Mouse (Mus musculus) CD8-positive naive resting alpha-beta T cell, adult 2 months (primary cell): ENCODE measurements around the gene Ahrr.

ENCODE experiments used
- DNase-seq, 2 experiments: peaks; one replicate each; pipeline ENCODE4 v3.0.0; 2022; ENCODE audit warnings: low read depth in 2 of 2, low spot score in 2 of 2

Gene Ahrr

DNA sequence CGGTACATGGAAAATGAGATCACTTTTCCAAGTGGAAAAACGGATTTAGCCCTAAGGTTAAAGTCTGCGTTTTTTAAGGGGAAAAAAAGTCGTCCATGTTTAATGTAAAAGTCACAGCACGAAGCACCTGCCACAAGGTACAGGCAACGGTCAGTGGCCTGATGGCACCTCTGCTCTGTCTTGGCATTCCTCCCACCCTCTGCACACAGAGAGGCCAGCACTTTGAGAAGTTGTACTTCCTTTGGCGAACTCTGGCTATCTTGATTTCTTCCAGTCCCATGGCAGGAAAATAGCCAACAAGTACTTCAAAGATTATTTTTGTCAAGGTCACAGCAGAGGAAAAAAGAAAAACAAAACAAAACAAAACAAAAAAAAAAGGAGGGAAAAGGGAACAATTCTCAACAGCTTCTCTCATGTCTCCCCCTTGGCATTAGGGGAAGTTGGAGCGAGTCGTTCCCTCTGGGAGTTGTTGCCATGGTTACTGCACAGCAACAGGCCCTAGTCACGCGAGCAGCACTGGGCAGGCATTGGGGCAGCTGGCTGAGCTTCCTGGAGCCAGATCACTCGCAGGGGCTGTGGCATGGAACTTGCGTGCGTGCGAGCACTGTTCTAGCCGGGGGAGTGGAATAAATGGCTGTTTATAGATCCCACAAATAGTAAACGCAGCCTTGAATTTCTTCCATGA, 46.8 kb downstream of the Ahrr start:
- DNase-seq, result no peak

DNA sequence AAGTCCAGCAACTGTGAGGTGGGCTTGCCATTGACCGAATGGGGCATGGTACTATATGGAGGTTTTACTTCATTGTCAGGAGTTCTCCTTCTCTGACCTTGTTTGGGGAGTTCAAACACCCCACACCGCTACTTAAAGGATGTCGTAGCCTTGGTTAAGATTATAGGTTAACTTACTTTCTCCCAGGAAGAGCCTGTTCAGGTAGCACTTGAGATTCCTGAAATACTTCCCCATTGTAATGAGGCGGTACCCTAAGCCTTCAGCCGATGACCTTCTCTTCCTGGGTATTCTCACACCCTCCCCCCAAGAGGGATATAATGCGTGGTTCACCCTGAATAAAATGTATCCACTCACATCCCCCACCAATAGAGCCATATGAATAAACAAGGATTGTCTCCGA, 54.6 kb downstream of the Ahrr start:
- DNase-seq, result no peak

DNA sequence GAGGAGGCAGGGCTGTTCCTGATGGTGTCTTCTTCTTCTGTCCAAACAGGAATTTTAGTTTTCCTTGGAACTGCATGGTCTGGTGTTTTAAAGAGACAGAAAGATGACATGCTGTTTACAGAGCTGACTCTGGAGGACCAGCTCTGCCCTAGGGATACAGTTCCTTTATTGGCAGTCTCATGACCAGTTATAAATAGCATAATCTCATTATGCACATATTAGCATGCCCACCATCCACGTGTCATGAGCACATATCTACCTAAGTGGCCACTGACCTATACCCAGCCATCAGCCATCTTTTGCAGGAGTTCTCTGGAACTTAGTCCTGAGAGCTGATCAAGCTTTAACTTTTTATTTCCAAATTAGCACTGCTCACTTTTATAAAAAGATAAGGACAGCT, 71.5 kb downstream of the Ahrr start:
- DNase-seq, result no peak

DNA sequence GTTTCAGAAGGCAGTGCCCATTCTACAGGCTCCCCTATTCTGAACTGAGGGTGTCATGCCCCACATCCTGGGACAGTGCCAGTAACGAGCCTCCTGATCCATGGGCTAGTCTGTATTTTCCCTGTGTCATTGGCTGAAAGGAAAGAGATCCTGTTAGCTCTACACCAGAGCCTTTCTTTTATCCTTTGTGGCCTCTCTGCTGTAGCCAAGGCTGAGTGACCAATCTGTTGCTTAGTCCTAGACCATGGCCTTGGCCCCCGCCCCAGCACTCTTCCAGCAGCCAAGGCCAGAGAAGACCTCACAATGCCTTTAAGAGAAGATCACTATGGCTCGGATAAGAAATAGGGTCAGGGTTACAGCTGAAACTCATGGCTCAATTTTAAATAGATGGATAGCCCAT, 73.7 kb downstream of the Ahrr start:
- DNase-seq, result no peak

DNA sequence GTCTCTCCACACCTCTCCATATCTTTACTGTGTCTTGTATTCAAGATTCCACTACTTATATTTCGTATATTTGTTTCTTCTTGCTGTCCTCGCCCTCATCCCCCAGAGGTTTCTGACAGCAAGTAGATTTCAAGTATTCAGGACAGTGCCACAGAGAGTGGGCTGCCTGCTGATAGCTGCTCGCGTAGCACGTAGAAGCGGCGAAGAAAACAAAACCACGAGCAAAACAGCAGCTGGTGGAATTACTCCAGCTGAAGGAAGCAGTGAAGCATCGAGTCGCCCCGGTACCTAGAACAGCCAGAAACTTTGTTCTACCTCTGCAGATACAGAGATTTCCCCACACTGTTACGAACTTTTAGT, 83.2 kb downstream of the Ahrr start:
- no peak for DNase-seq

DNA sequence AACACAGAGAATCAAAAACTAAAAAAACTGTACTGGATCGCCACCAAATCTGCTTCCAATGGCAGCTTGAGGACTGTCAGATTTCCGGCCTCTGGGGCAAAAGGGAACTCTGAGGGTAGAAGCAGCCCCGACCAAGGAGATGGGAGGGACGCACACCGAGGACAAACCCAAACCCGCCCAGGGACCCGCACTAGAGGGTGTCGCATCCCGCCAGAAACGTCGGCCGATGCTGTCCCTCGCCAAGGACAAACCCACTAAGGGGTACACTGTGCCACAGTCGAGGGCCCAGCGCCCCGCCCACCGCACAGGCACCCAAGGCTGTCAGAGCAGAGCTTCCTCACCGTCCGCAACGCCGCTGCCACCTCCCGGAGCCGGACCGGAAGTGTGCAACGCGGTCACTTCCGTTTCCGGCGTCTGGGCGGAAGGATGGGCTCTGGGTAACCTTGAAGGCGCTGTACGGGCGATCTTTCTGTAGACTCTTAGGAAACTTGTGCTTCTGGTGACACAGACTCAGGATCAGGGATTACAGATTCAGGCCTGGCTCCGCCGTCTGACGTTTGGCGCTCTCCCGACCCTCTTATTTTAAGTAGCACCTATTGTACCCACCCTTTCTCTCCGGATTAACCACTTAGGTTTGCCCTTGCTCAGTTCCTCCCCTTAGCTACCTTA, 83.7 kb downstream of the Ahrr start, which contains the start of gene Exoc3:
Gene Exoc3, minus strand, starts transcription at position 416 of the 669 bp plus-strand sequence.
- peak; percentile 79 to 81 for DNase-seq

DNA sequence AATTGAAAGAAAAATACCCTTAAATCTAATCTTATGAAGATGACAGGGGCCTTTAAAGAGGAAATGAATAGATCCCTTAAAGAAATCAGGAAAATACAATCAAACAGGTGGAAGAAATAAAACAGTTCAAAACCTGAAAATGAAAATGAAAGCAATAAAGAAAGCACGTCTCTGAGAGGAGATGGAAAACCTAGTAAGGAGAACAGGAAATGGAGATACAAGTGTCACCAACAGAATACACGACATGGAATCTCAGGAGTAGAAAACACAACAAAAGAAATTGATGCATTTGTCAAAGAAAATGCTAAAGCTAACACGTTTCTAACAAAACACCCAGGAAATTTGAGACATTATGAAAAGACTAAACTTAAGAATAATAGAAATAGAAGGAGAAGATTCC, 95.7 kb downstream of the Ahrr start:
- no peak for DNase-seq

DNA sequence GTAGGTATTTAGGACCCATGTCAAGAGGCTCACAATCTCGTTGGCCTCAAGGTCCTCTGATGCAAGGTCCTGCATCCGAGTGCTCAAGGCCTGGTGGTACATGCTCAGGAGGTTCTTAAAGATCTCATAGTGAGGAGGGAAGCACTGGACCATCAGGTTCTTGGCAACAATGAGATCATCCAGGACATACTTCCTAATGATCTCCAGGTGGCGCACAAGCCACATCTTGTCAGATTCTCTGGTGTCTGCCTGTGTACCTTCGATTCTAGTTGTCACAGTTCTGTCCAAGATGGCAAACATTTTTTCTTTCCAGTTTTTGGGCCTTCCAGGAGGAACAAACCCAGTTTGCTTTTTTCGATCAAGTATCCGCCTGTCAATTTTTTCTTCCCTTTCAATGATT, 99.5 kb downstream of the Ahrr start:
- DNase-seq, result no peak

DNA sequence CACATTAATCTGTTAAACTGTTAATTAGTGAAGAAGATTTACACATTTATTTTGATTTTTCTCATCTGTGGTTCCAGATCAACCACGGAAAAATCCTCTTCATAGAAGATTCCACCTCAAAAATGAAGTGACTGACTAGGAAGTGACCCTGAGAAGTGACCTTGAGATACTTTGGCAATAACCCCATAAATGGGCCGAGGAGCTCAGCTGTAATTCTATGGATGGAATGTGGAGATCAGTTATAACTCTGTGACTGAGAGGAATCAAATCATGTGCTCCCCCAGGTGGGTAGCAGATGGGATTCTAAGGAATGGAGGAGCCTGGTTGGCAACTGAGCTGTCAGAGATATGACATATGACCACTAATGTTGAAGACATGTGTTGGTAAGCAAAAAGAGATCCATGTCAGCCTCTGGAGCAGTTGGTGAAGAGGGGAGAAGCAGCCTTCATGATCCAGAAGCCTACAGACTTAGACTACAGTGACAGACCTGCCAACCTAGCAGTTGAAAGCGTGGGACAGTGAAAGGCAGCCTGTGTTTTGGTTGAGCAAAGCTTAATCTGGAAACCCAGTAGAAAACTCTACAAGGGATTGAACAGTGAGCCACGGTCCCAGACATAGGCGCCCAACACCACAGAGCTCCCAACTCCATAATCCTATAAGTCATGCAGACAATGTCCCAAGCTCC, 109.0 kb downstream of the Ahrr start:
- DNase-seq, result no peak

DNA sequence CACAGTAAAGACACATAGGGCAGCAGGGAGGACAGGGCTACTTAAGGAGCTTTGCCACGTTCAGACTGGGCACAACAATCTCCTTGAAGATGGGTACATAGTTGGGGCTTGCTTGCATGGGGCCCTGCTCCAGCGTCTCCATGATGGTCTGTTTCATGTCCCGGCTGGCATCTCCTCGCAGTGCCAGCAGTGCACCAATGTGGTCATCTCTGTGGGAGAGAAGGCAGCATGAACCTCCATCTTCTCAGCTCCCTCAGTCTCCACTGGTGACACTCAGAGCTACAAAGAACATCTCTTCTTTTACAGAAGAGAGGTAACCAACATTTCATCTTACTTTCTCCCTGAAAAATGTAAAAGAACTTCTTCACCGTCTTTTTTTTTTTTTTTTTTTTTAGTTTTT, 120.1 kb downstream of the Ahrr start:
- DNase-seq, result no peak

DNA sequence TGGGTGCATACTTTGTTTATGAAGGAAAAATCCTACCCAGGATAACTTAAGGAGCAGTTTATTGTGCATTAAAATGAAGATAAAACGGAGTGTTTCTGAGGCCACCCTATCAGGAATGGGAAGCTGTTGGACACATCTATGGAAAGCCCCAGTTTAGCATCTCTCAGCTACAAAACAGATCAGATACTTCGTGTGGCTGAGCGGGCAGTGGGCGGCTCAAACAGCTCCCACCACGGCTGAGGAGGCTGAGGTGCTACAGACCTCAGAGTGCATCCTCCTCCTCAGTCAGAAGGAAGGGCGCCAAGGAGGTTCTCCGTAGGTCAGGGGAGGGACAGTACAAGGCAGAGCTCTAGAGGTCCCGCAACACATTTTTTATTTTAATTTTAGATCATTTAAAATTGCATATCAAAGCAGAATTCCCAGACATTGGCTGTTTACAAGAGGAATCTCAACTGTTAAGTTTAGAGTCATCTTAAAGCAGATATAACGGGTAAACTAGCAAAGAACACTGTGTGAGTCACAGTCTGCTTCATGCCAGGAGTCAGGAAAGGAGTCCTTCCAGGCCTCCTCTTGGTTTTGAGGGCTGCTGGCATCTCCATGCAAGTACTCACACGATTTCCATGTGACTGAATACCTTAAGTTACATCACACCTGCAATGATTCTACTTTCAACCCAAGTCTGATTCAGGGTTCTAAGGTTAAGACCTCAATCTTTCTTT, 122.5 kb downstream of the Ahrr start:
- DNase-seq, result no peak

DNA sequence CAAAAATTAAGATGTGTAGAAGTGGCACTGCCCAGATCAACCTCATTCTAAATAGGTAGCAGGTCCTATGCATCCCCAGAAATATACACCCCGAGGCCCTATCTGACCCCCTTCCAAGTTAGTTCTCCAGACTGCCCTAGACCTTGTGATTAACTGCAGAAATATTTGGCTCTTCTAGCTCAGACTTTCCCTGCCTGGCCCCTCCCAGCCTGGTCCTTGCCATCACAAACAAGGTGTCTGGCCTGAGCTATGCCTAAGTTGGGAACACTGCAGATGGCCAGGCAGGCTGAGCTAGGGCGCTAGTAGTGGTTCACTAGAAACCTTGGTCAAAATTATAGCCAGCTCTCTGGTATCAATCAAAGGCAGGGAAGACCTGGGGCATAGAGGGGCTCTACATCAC, 124.6 kb downstream of the Ahrr start:
- no peak for DNase-seq

DNA sequence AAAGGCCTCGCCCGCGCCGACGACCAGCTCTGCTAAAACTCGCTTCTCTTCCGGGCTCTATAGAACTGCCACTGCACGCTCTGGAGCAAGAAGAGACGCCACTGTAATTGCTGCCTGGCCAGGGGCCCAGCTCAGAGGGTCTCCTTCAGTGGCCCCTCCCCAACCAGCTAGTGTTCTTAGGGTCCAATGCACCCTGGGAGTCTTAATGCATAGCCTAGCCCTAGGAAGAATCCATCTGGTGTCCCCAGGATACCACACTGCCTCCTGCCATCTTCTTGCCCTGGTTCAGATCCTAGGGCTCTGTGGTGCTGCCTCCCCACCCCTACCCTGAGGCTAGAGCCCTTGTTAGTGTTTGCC, 125.1 kb downstream of the Ahrr start:
- peak in 1 of 2 experiments; percentile 3 for DNase-seq

DNA sequence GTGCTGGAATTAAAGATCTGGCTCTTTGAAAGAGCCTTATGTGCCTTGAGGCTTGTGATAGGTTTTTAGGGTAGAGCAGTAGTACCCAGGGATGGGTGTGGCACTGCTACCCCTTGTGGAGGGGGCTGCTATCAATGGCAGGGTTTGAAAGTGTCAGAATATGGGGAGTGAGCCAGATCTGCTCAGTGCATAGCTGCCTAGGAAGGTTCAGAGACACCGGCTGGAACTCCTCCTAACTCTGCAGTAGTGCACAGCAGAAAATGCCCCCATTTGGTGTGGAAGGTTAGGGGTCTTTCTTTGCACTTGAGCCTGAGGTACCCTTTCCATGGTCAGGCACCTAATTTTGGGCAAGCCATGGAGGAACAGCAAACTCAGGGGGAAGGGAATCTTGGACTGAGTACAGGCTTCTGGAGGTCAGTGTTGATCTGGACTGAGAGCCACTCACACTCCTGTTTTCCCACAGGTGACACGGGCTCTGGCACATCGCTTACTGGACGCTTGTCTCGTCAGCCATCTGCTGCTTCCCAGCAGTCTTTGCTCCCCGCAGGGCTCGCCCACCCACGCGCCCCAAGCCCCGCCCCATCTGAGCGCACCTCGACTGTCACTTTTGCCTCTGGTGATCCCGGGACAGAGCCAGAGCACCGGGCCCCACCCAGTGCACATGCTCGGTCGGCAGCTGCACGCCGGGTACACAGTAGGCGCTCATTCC, 125.6 kb downstream of the Ahrr start:
- DNase-seq, result peak; percentile 15 to 37
